Mouse (Mus musculus) small intestine, adult 2 months (tissue): ENCODE measurements at regions not wholly inside any gene's neighbourhood (a gene's known extent, or its start where the extent isn't known, plus 50 kb on each side); places are given as distances from the start of the nearest gene placed in this dataset.

Experiments
- CTCF ChIP-seq: fragments of 200-500 bp; IDR thresholded peaks from 2 replicates; pipeline ENCODE4 v1.5.1; 2012; ENCODE audit warnings: low read depth, mild to moderate bottlenecking, control low read depth, inconsistent platforms, low read length, moderate library complexity, mixed read lengths; ENCODE audit not compliant: insufficient replicate concordance, insufficient read length; ENCODE audit errors: extremely low read depth
- POLR2A ChIP-seq: fragments of 200-500 bp; IDR thresholded peaks from 2 replicates; pipeline ENCODE4 v1.6.1; 2012; ENCODE audit warnings: low read depth, mild to moderate bottlenecking, control low read depth, inconsistent platforms, low read length, moderate library complexity

DNA sequence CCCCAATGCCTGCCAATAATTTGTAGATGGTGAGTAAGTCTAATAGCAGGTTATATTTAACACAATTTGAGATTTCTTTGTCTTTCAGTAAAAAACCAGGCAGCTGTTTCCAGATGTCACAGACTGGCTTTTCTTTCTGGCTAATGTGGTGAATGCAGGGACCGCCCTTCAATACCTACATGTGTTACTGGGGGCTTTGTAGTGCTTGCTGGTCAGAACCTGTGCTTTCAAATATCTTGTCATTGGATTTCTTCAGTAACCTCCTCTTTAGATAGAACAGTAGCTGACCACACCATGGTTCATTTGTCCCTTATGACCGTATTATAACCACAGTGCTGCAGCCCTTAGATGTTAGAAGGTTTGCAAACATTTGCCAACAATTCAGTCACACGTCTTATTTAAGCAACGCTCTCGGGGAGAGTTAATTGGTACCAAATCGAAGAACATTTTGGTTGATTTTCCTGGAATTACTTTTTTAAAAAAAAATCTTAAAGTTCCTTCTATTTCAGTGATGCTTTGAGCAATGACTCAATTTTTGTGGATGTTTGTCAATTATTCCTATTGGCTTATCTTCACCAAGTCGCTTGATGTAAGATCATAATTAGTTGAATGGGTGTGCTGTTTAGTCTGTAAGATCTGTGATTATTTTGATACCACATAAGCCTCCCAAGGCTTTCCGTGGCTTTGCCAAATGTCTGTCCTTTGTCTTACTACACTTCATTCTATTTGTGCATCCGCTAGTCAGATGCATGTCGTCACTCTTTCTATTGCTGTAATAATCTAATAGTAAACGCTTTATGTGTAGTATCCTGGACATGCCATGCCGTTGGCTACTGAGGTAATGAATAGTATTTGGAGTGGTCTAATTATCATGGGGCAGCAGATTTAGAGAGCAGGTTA lies 436.9 kb upstream of the Meis1 start:
- TF ChIP-seq POLR2A (no peak), CTCF (no peak)
